Comparison of ENCODE assay signal across 16 mouse cellular contexts in the genomic region with DNA sequence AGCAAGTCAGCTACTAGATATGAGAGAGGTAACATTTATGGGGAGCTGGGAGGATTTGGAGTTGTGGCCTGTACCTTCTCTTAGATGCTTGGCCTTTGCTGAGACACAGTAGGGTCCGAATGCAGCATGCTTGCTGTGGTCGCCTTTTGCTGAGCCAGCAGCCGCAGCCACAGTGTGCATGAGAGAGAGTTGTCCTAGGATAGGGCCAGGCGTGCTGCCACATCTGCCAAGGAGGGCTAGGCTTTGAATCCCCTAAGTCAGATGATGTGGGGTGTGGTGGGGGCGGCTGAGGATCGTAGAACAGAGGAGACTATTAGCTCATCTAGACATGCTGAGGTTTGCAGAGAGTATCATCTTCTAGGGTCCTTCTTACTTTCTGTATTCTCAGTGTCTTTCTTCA.
"Had no signal": no experiment of that assay in that cellular context is flagged by ENCODE, and none has a peak within 500 bp of the region (broad histone marks: within the 10 kb centered on the region; RNA-seq: fewer than 3 reads in every experiment).

No protein-coding gene starts in this region.

- H3K4me3 ChIP-seq: neural tube, embryonic 13.5 days; neural tube, embryonic 15.5 days; stomach, embryonic 15.5 days had no signal

- H3K27ac ChIP-seq: neural tube, embryonic 13.5 days; neural tube, embryonic 15.5 days; stomach, embryonic 15.5 days; stomach, postnatal 0 days had no signal

- H3K4me2 ChIP-seq: neural tube, embryonic 13.5 days; neural tube, embryonic 15.5 days; stomach, embryonic 15.5 days had no signal

- H3K4me1 ChIP-seq: neural tube, embryonic 13.5 days; neural tube, embryonic 15.5 days; stomach, embryonic 15.5 days had no signal

- H3K9ac ChIP-seq: neural tube, embryonic 13.5 days; neural tube, embryonic 15.5 days; stomach, embryonic 15.5 days had no signal

- H3K9me3 ChIP-seq: neural tube, embryonic 13.5 days; neural tube, embryonic 15.5 days; stomach, embryonic 15.5 days had no signal

- H3K27me3 ChIP-seq: neural tube, embryonic 13.5 days; neural tube, embryonic 15.5 days; stomach, embryonic 15.5 days had no signal

- DNase-seq: retina, postnatal 1 day; right cerebral cortex, adult 18-20 months; right cerebral cortex, postnatal 14 days; right cerebral cortex, postnatal 25 days; right cerebral cortex, postnatal 4 days; spleen, adult 18-20 months; thymus, adult 18-20 months; thymus, adult 2 months; thymus, postnatal 14 days; thymus, postnatal 25 days; thymus, postnatal 36 days; thymus, postnatal 4 days had no signal
